Mouse (Mus musculus) G1E (cell line): Measurements from ENCODE around the gene Traf5.

ENCODE experiments used
- CTCF ChIP-seq: IDR thresholded peaks from 2 replicates; pipeline ENCODE4 v1.5.1; 2012; ENCODE audit warnings: low read depth, low read length, inconsistent platforms, mixed read lengths
- GATA1 ChIP-seq: IDR thresholded peaks from 2 replicates; pipeline ENCODE4 v1.6.1; 2012; ENCODE audit warnings: borderline replicate concordance, low read length, inconsistent platforms, mixed read lengths
- GATA2 ChIP-seq: IDR thresholded peaks from 2 replicates; pipeline ENCODE4 v1.6.1; 2012; ENCODE audit warnings: low read depth, low read length, inconsistent platforms, borderline replicate concordance
- POLR2AphosphoS5 ChIP-seq: IDR thresholded peaks from 2 replicates; pipeline ENCODE4 v1.6.1; 2012; ENCODE audit warnings: low read depth, low read length, inconsistent platforms; ENCODE audit not compliant: insufficient replicate concordance
- TAL1 ChIP-seq: conservative IDR thresholded peaks from 2 replicates; pipeline ENCODE4 v1.6.1; 2012; ENCODE audit warnings: low read depth, low read length, inconsistent platforms, mixed read lengths

- no peak for TF ChIP-seq CTCF
- no peak for TF ChIP-seq GATA1
- TF ChIP-seq TAL1: no peak
- TF ChIP-seq POLR2AphosphoS5: no peak
- no peak for TF ChIP-seq GATA2
Observed at GRCm38 (mm10) chr1:191986674-191987480, 105.5 kb downstream of the Traf5 start.
